Mouse (Mus musculus) erythroblast, embryonic 14.5 days (primary cell): ENCODE data around the gene Gm45713. TPM values are rescaled to one million over a fixed set of nuclear protein-coding genes. Genes with fewer than 3 reads are reported as not detected.

ENCODE experiments used
- H3K27me3 ChIP-seq: 2 replicates; pipeline ENCODE4 v1.6.1; 2012; ENCODE audit warnings: inconsistent platforms; ENCODE audit not compliant: control insufficient read depth
- H3K36me3 ChIP-seq: 2 replicates; pipeline ENCODE4 v1.6.1; 2012; ENCODE audit warnings: mild to moderate bottlenecking, inconsistent platforms; ENCODE audit not compliant: control insufficient read depth
- H3K4me1 ChIP-seq: 2 replicates; pipeline ENCODE4 v1.6.1; 2012; ENCODE audit warnings: inconsistent platforms; ENCODE audit not compliant: control insufficient read depth
- H3K4me3 ChIP-seq: replicated peaks from 2 replicates; pipeline ENCODE3; 2012; ENCODE audit warnings: moderate library complexity, mild to moderate bottlenecking, inconsistent platforms
- H3K9me3 ChIP-seq: 2 replicates; pipeline ENCODE4 v1.6.1; 2012; ENCODE audit warnings: low read length, inconsistent platforms, mixed read lengths; ENCODE audit not compliant: control insufficient read depth
- GATA1 ChIP-seq: IDR thresholded peaks from 2 replicates; pipeline ENCODE4 v1.6.1; 2012; ENCODE audit warnings: low read length, inconsistent platforms, mixed read lengths
- TAL1 ChIP-seq: IDR thresholded peaks from 3 replicates; pipeline ENCODE4 v1.6.1; 2012; ENCODE audit warnings: low read length, inconsistent platforms, mixed read lengths
- polyA plus RNA-seq: library from polyadenylated mRNA; stranded (reverse); fragments of >175 nt; gene quantifications from 2 replicates; pipeline ENCODE4 v1.2.3, GENCODE M21; 2012

The Gm45713 gene
- polyA plus RNA-seq = not detected in 2 replicates

DNA sequence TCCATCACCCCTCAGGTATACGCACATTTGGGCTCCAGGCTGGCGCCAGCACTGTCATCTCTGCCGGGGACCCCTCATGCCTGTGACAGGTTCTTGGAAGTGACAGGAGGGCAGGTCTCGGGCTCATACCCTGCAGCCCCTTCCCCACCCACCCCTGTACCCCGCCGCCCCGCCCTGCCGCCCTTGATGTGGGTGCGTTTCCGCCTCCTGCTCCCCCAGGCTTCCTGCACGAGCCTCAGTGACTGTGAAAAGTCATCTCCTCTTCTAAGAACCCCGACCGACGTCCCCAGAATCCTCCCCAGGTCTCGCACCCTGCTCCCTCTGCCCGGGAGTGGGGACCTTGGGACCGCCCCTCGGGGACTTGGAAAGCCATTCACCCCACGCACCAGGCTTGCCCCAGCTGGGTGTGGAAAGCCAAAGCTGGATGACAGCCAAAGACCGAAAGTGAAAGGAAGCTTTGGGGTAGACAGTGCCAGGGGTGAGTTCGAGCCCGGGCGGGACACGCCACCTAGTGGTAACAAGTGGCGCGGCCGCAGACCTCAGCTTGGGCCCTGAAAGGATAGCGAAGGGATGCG lies at the start of gene Gm45713, which contains the start of gene Flt3l:
Gm45713 (minus strand) TSS at position 239 of the 575 bp plus-strand sequence.
Flt3l (minus strand) TSS at position 440 of the 575 bp plus-strand sequence.
- TF ChIP-seq GATA1 (no peak), TAL1 (no peak)

DNA sequence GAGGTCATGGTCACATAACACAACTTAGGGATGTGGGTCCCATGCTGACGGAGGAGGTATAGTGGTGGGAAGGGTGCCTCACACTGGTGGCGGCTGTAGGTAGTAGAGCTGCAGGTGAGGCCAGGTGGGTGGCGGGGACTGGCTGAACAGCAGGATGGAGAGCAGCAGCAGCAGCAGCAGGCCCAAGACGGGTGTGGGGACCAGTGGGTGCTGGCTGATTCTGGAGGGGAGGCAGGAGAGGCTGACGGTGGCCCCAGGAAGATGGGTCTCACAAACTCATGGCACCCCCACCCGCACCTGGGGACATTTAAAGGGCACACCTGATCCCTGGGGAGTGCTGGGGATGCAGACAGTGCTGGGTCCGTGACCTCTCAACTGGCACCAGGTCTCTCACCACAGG lies 47.6 kb upstream of the Gm45713 start:
- Histone ChIP-seq H3K36me3 (no peaks in the 10 kb centered on the region), H3K9me3 (no peaks in the 10 kb centered on the region), H3K4me1 (peaks cover 18% of the 10 kb centered on the region), H3K4me3 (no peak overlapping the region), H3K27me3 (peaks cover 96% of the 10 kb centered on the region)
- TF ChIP-seq GATA1 (no peak), TAL1 (no peak)

More for the DNA sequence above, at the start of gene Gm45713, which contains the start of gene Flt3l:
- Histone ChIP-seq H3K36me3 (peaks cover 18% of the 10 kb centered on the region), H3K9me3 (no peaks in the 10 kb centered on the region; the same call in 1 of the 2 replicates), H3K27me3 (no peaks in the 10 kb centered on the region), H3K4me3 (peak within 1 kb of the TSS; percentile 76), H3K4me1 (peaks cover 72% of the 10 kb centered on the region)

DNA sequence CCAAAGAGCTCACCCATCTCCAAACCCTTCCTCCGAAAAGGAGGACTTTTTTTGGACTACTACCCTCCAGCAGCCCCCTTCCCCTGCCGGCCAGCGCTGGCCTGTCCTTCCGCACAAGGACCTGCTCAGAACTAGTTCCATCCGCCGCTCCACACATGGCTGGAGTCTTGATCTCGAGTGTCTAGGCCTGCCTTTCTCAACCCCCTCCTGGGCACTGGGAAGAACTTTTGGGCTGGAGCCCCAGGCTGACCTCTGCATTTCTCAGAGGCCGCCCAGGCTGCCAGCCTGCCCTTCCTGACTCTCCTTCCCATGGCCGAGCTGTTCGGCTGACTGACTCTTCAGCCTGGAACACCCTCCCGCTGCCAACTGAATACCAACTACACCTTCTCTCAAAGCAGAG lies 46.6 kb upstream of the Gm45713 start:
- H3K4me1 ChIP-seq = peaks cover 21% of the 10 kb centered on the region
- H3K9me3 ChIP-seq = no peaks in the 10 kb centered on the region
- H3K27me3 ChIP-seq = peaks cover 97% of the 10 kb centered on the region
- TF ChIP-seq GATA1 (no peak), TAL1 (no peak)
- no peaks in the 10 kb centered on the region for H3K36me3 ChIP-seq
- H3K4me3 ChIP-seq = peak overlapping the region; percentile 53

DNA sequence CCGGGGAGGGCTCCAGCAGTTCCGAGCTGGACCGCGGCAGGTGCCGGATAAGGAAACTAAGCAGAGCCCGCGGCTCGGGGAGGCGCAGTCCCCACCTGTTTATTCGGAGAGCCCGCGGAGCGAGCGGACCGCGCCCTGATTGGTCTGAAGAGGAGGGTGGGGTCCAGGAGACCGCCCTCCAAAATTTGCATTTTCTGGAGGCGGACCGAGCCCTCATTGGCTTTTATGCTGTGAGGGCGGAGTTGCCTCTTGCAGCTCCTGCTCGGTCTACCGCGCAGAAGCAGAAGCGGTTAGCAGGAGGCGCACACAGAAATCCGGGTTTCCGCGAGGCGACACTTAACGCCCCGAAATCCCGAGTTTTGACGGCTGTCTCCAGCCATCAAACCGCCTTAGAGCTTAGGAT lies 46.2 kb upstream of the Gm45713 start:
- TF ChIP-seq GATA1 = no peak
- no peak for TF ChIP-seq TAL1
- H3K4me1 ChIP-seq = peaks cover 21% of the 10 kb centered on the region
- no peaks in the 10 kb centered on the region for H3K36me3 ChIP-seq
- peaks cover 2% of the 10 kb centered on the region; the same call in 1 of the 2 replicates for H3K9me3 ChIP-seq
- H3K4me3 ChIP-seq = peak overlapping the region; percentile 53
- peaks cover 100% of the 10 kb centered on the region for H3K27me3 ChIP-seq

DNA sequence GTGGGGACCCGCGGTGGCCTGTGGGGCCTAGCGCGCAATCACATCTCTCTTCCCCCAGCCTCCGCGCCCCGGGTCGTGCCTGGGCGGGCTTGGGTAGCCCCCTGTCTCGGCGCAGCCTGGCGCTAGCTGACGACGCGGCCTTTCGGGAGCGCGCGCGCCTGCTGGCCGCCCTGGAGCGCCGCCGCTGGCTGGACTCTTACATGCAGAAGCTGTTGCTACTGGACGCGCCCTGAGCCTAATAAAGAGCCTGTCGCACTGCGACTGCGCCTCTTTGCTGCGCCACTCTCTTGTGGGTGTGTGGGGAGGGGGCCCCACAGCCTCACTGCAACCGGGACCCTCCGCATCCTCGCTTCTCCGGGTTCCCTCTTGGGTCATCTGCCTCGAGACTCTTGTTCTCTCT lies 45.5 kb upstream of the Gm45713 start:
- H3K4me1 ChIP-seq = peaks cover 21% of the 10 kb centered on the region
- no peaks in the 10 kb centered on the region for H3K36me3 ChIP-seq
- peaks cover 100% of the 10 kb centered on the region for H3K27me3 ChIP-seq
- H3K4me3 ChIP-seq = peak overlapping the region; percentile 53
- TF ChIP-seq GATA1 = no peak
- TF ChIP-seq TAL1 = no peak
- peaks cover 2% of the 10 kb centered on the region; the same call in 1 of the 2 replicates for H3K9me3 ChIP-seq

DNA sequence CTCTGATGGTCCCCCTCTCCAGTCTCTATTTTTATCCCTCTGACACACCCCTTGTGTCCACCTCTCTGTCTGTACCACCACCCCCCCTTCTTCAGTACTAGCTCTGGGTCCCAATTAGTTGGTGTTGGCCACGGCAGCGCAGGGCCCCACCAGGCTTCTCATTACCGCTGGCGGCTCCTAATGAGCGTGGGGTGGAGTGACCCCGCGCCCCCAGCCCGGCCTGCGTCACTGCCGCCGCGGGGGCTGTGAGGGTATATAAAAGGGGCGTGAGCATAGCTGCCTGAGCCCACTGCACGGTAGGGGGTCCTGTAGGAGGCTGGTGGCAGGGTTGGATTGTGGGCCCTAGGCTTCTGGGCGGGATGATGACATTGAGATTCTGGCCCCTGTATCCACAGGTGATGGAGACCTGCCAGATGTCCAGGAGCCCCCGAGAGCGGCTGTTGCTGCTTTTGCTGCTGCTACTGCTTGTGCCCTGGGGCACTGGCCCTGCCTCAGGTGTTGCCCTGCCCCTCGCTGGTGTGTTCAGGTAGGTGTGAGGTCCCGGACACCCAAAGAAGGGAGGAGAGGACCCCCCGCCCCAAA lies 45.0 kb upstream of the Gm45713 start, which contains the start of gene Pth2:
Pth2 (plus strand) TSS at position 100 of the 582 bp plus-strand sequence.
- peak within 1 kb of the TSS; percentile 53 for H3K4me3 ChIP-seq
- H3K9me3 ChIP-seq = peaks cover 2% of the 10 kb centered on the region; the same call in 1 of the 2 replicates
- H3K27me3 ChIP-seq = peaks cover 100% of the 10 kb centered on the region
- TF ChIP-seq GATA1 (no peak), TAL1 (no peak)
- peaks cover 21% of the 10 kb centered on the region for H3K4me1 ChIP-seq
- H3K36me3 ChIP-seq = no peaks in the 10 kb centered on the region

DNA sequence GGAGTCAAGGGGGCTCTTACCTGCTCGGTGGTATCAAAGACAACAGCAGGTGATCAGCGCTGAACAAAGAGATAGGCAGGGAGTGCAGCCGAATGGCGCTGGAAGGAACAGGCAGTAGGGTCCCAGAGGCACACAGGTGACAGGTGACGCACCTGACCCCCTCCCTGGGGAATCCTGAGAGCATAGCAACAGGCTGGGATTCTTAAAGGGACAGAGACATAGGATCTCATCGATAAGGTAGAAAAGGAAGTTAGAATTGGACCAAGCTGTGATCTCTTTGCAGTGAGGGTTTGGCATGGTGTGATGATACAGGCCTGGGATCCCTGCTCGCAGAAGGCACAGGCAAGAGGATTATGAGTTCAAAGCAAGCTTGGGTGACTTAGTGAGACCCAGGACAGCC lies 43.4 kb upstream of the Gm45713 start, which contains the start of gene Gfy:
Gfy (minus strand) TSS at position 101 of the 400 bp plus-strand sequence.
- TF ChIP-seq TAL1 = no peak
- no peak for TF ChIP-seq GATA1
- Histone ChIP-seq H3K27me3 (peaks cover 100% of the 10 kb centered on the region), H3K36me3 (no peaks in the 10 kb centered on the region), H3K4me1 (peaks cover 21% of the 10 kb centered on the region), H3K4me3 (no peak within 1 kb of the TSS), H3K9me3 (peaks cover 4% of the 10 kb centered on the region; the same call in 1 of the 2 replicates)

DNA sequence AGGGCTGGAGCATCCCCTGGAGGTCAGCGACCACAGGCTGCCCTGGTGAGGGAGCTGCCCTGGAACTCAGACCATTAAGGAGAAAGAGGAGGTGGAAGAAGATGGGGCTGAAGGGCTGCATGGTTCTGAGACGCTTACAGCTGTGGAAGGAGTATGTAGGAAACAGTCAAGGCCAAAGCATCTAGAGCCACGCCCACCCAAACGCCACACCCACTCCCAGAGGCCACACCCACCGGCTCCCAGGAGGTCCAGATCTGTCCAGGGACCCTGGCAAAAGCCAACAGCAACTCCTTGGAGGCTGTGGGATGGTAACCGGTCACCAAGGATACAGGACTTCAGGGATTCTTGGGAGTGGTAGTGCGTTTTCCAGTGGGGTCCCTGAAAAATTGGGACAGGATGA lies 42.5 kb upstream of the Gm45713 start:
- H3K27me3 ChIP-seq = peaks cover 98% of the 10 kb centered on the region
- H3K36me3 ChIP-seq = no peaks in the 10 kb centered on the region
- H3K4me1 ChIP-seq = peaks cover 21% of the 10 kb centered on the region
- H3K4me3 ChIP-seq = no peak overlapping the region
- TF ChIP-seq TAL1 = no peak
- no peak for TF ChIP-seq GATA1
- peaks cover 4% of the 10 kb centered on the region; the same call in 1 of the 2 replicates for H3K9me3 ChIP-seq

DNA sequence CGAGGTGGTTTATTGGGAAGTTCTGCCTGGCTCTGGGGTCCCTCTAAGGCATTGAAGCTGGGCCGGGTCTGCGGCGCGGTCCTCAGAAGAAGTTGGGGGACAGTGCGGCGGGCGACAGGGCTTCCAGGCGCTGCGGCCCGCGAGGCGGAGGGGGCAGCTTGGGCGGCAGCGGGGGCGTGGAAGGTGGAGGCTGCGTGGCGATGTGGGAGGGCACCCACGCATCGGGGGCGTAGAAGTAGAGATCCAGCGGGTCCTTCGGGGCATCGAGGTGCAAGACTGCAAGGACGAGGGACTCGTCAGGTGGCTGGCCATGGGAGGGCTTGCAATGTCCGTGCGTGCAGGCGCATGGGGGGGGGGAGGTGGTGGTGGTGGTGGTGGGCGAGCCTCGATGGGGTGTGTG lies 40.3 kb upstream of the Gm45713 start:
- H3K4me3 ChIP-seq = no peak overlapping the region
- peaks cover 12% of the 10 kb centered on the region for H3K4me1 ChIP-seq
- H3K27me3 ChIP-seq = peaks cover 89% of the 10 kb centered on the region
- peaks cover 16% of the 10 kb centered on the region for H3K9me3 ChIP-seq
- TF ChIP-seq GATA1 (no peak), TAL1 (no peak)
- no peaks in the 10 kb centered on the region for H3K36me3 ChIP-seq
